Mouse (Mus musculus) thymus, adult 2 months (tissue): Measurements from ENCODE around the gene Smco3. TPM values are rescaled to one million over a fixed set of nuclear protein-coding genes. Genes with fewer than 3 reads are reported as not detected.
"Not testable (repeated sequence)": the region's sequence is repeated elsewhere in the genome, so short reads cannot be mapped to it uniquely, and the experiment has no call there.

Experiments used
- DNase-seq: peaks from one replicate; pipeline ENCODE4 v3.0.0; 2021
- H3K27ac ChIP-seq: fragments of 200-500 bp; 2 replicates; pipeline ENCODE4 v1.5.1; 2012; ENCODE audit warnings: low read length, control low read depth; ENCODE audit not compliant: control insufficient read depth, insufficient read depth
- H3K27me3 ChIP-seq: fragments of 200-500 bp; 2 replicates; pipeline ENCODE4 v1.6.1; 2012; ENCODE audit warnings: mild to moderate bottlenecking, low read length, moderate library complexity, mixed read lengths; ENCODE audit not compliant: control insufficient read depth, insufficient read depth
- H3K36me3 ChIP-seq: fragments of 200-500 bp; 2 replicates; pipeline ENCODE4 v1.6.1; 2012; ENCODE audit warnings: mild to moderate bottlenecking, low read length, moderate library complexity; ENCODE audit not compliant: control insufficient read depth, insufficient read depth
- H3K4me1 ChIP-seq: fragments of 200-500 bp; replicated peaks from 2 replicates; pipeline ENCODE4 v1.6.1; 2012; ENCODE audit warnings: low read length; ENCODE audit not compliant: control insufficient read depth, insufficient read depth
- H3K4me3 ChIP-seq: fragments of 200-500 bp; 2 replicates; pipeline ENCODE4 v1.5.1; 2012; ENCODE audit warnings: mild to moderate bottlenecking, low read length, control low read depth, moderate library complexity; ENCODE audit not compliant: control insufficient read depth, insufficient read depth
- CTCF ChIP-seq: fragments of 200-500 bp; IDR thresholded peaks from 2 replicates; pipeline ENCODE4 v1.5.1; 2012; ENCODE audit warnings: mild to moderate bottlenecking, control low read depth, low read length, moderate library complexity, borderline replicate concordance; ENCODE audit not compliant: control insufficient read depth, poor library complexity, insufficient read depth; ENCODE audit errors: extremely low read depth
- POLR2A ChIP-seq: fragments of 200-500 bp; IDR thresholded peaks from 2 replicates; pipeline ENCODE4 v1.6.1; 2012; ENCODE audit warnings: mild to moderate bottlenecking, low read length, control low read depth, moderate library complexity; ENCODE audit not compliant: control insufficient read depth, poor library complexity, insufficient read depth; ENCODE audit errors: extremely low read depth
- WGBS: fragments of 180-500 bp; shearing (Covaris S2); methylation state at CpG from one replicate; pipeline ENCODE4 v1.1.7; 2018; 5-methylcytosine and 5-hydroxymethylcytosine counted together
- polyA plus RNA-seq: library from polyadenylated mRNA; depleted of rRNA; stranded (reverse); fragments of >200 nt; gene quantifications from 2 replicates; pipeline ENCODE4 v1.2.3, GENCODE M21; 2012; rRNA removed

Gene Smco3
- polyA plus RNA-seq, result 0.13 and 0.24 TPM in 2 replicates

- TF ChIP-seq POLR2A (no peak), CTCF (no peak)
- no peaks in the 10 kb centered on the region for H3K27me3 ChIP-seq
- 90% methylated on average over 4 of the region's 4 CpGs for WGBS
- no peak within 1 kb of the TSS for H3K4me3 ChIP-seq
- peaks cover 15% of the 10 kb centered on the region for H3K4me1 ChIP-seq
- DNase-seq, result no peak
- H3K36me3 ChIP-seq, result no peaks in the 10 kb centered on the region
- H3K27ac ChIP-seq, result no peak within 1 kb of the TSS
Measured at GRCm38 (mm10) chr6:136835352-136835751, at the start of gene Smco3. Gene Smco3 (minus strand): TSS chr6:136835452.

GRCm38 (mm10) chr6:136884766-136885165 lies 49.5 kb upstream of the Smco3 start:
- 90% methylated on average over 1 of the region's 1 CpGs for WGBS
- H3K36me3 ChIP-seq, H3K27me3 ChIP-seq, H3K4me1 ChIP-seq, H3K27ac ChIP-seq, H3K4me3 ChIP-seq, DNase-seq: not testable (repeated sequence)

GRCm38 (mm10) chr6:136883961-136884360 lies 48.7 kb upstream of the Smco3 start:
- no peak for DNase-seq
- no peaks in the 10 kb centered on the region for H3K4me1 ChIP-seq
- H3K36me3 ChIP-seq, result no peaks in the 10 kb centered on the region
- WGBS, result 93% methylated on average over 6 of the region's 6 CpGs
- H3K4me3 ChIP-seq, result no peak overlapping the region
- no peaks in the 10 kb centered on the region for H3K27me3 ChIP-seq
- no peak overlapping the region for H3K27ac ChIP-seq
- TF ChIP-seq POLR2A (no peak), CTCF (no peak)

- TF ChIP-seq CTCF (no peak), POLR2A (no peak)
- WGBS, result 83% methylated on average over 3 of the region's 3 CpGs
- DNase-seq, result no peak
- no peaks in the 10 kb centered on the region for H3K4me1 ChIP-seq
- no peaks in the 10 kb centered on the region for H3K36me3 ChIP-seq
- no peak overlapping the region for H3K4me3 ChIP-seq
- H3K27me3 ChIP-seq, result no peaks in the 10 kb centered on the region
- H3K27ac ChIP-seq, result no peak overlapping the region
Measured at GRCm38 (mm10) chr6:136883431-136883915, 48.2 kb upstream of the Smco3 start.

- TF ChIP-seq CTCF (no peak), POLR2A (no peak)
- H3K27me3 ChIP-seq, result no peaks in the 10 kb centered on the region
- no peaks in the 10 kb centered on the region for H3K4me1 ChIP-seq
- no peak overlapping the region for H3K4me3 ChIP-seq
- no peaks in the 10 kb centered on the region for H3K36me3 ChIP-seq
- WGBS, result 91% methylated on average over 8 of the region's 8 CpGs
- H3K27ac ChIP-seq, result no peak overlapping the region
- DNase-seq, result no peak
Measured at GRCm38 (mm10) chr6:136881678-136882077, 46.4 kb upstream of the Smco3 start.

- TF ChIP-seq POLR2A (no peak), CTCF (no peak)
- H3K27ac ChIP-seq, result no peak within 1 kb of the TSS
- no peaks in the 10 kb centered on the region for H3K27me3 ChIP-seq
- no peak for DNase-seq
- peaks cover 3% of the 10 kb centered on the region; the same call in 1 of the 2 replicates for H3K4me1 ChIP-seq
- H3K4me3 ChIP-seq, result no peak within 1 kb of the TSS
- H3K36me3 ChIP-seq, result no peaks in the 10 kb centered on the region
- 80% methylated on average over 9 of the region's 9 CpGs for WGBS
Measured at GRCm38 (mm10) chr6:136875670-136876069, 40.4 kb upstream of the Smco3 start, which contains the start of gene Mgp. Gene Mgp (minus strand): TSS chr6:136875823.

GRCm38 (mm10) chr6:136874599-136874998 lies 39.3 kb upstream of the Smco3 start:
- TF ChIP-seq POLR2A, result no peak
- no peak for TF ChIP-seq CTCF
- no peaks in the 10 kb centered on the region for H3K27me3 ChIP-seq
- H3K4me3 ChIP-seq, result no peak overlapping the region
- DNase-seq, result no peak
- peaks cover 3% of the 10 kb centered on the region; the same call in 1 of the 2 replicates for H3K4me1 ChIP-seq
- H3K27ac ChIP-seq, result no peak overlapping the region
- H3K36me3 ChIP-seq, result no peaks in the 10 kb centered on the region
- WGBS, result 49% methylated on average over 8 of the region's 8 CpGs
